In genomic region chr1:192726996-192727624, GRCm38 (mm10) we compare ENCODE assay signal across 8 mouse cellular contexts. TPM values are rescaled to one million over a fixed set of nuclear protein-coding genes. Genes with fewer than 3 reads are reported as not detected.
DNase-seq lines count a peak whose midpoint lies in the region; ATAC-seq and TF ChIP-seq lines count a peak whose summit lies in the region.

No protein-coding gene starts in this region.

- ATAC-seq in liver, embryonic 13.5 days (ENCODE audit: low read depth), result no peak
- peak; percentile 82 for ATAC-seq in neural tube, embryonic 12.5 days (ENCODE audit: low FRiP score, low read depth)

- no peaks in the 10 kb centered on the region for H3K79me2 ChIP-seq in C2C12 (ENCODE audit: control insufficient read depth, insufficient read depth)
- no peaks in the 10 kb centered on the region for H3K79me2 ChIP-seq in heart, adult 2 months (replicated peaks; ENCODE audit: control insufficient read depth, insufficient read depth, low read length)

- no peaks in the 10 kb centered on the region for H3K9me3 ChIP-seq in liver, embryonic 13.5 days (replicated peaks)
- no peaks in the 10 kb centered on the region for H3K9me3 ChIP-seq in neural tube, embryonic 12.5 days

- no peak overlapping the region for H3K4me2 ChIP-seq in liver, embryonic 13.5 days
- no peak overlapping the region for H3K4me2 ChIP-seq in neural tube, embryonic 12.5 days (replicated peaks)

- TF ChIP-seq CTCF in C2C12 (IDR thresholded peaks at IDR 0.05; ENCODE audit: control insufficient read depth, insufficient read depth, insufficient read length), result peak; percentile 81
- no peak; the same call in 1 of the 2 replicates for TF ChIP-seq CTCF in heart, adult 2 months (IDR thresholded peaks at IDR 0.05)

- TF ChIP-seq POLR2A in heart, adult 2 months (IDR thresholded peaks at IDR 0.05; ENCODE audit: insufficient read depth, low read depth, low read length), result no peak

- no peaks in the 10 kb centered on the region for H3K4me1 ChIP-seq in heart, adult 2 months (ENCODE audit: control insufficient read depth, insufficient read depth, low read length)
- H3K4me1 ChIP-seq in liver, embryonic 13.5 days (replicated peaks), result no peaks in the 10 kb centered on the region
- no peaks in the 10 kb centered on the region for H3K4me1 ChIP-seq in neural tube, embryonic 12.5 days

- TF ChIP-seq EP300 in heart, adult 2 months (IDR thresholded peaks at IDR 0.05; ENCODE audit: insufficient read depth, low read depth, low read length), result peak; percentile 61; the same call in 1 of the 2 replicates

- no peaks in the 10 kb centered on the region for H3K79me3 ChIP-seq in C2C12 (ENCODE audit: low read depth)

- intact Hi-C loops in heart, adult 2 months (cut with DNase I), result loop anchor here (1.0 to 2.0 kb wide), 2 partner anchors 58 to 185 kb away; no protein-coding TSS in a partner anchor

- H3K9ac ChIP-seq in heart, adult 2 months (ENCODE audit: low read depth, low read length), result no peak overlapping the region
- no peak overlapping the region for H3K9ac ChIP-seq in liver, embryonic 13.5 days
- H3K9ac ChIP-seq in neural tube, embryonic 12.5 days, result no peak overlapping the region

- H3ac ChIP-seq in C2C12 (ENCODE audit: control insufficient read depth, insufficient read length, low read depth), result no peak overlapping the region

- WGBS in heart, adult 2 months, result 56% methylated on average over 11 of the region's 11 CpGs
- WGBS in liver, embryonic 13.5 days (ENCODE audit: insufficient replicate concordance), result 49% methylated on average over 11 of the region's 11 CpGs
- 53% methylated on average over 11 of the region's 11 CpGs for WGBS in neural tube, embryonic 12.5 days

- H3K36me3 ChIP-seq in C2C12 (ENCODE audit: control insufficient read depth, insufficient read depth), result no peaks in the 10 kb centered on the region
- H3K36me3 ChIP-seq in heart, adult 2 months (ENCODE audit: control insufficient read depth, insufficient read depth, low read length), result no peaks in the 10 kb centered on the region
- H3K36me3 ChIP-seq in liver, embryonic 13.5 days, result no peaks in the 10 kb centered on the region
- no peaks in the 10 kb centered on the region for H3K36me3 ChIP-seq in neural tube, embryonic 12.5 days

- no peaks in the 10 kb centered on the region for H3K27me3 ChIP-seq in C2C12 (ENCODE audit: control insufficient read depth, insufficient read depth, insufficient read length)
- H3K27me3 ChIP-seq in heart, adult 2 months (ENCODE audit: control insufficient read depth, insufficient read depth, low read length), result no peaks in the 10 kb centered on the region
- no peaks in the 10 kb centered on the region for H3K27me3 ChIP-seq in liver, embryonic 13.5 days
- H3K27me3 ChIP-seq in neural tube, embryonic 12.5 days (replicated peaks), result no peaks in the 10 kb centered on the region

- no peak overlapping the region for H3K27ac ChIP-seq in heart, adult 2 months
- no peak overlapping the region for H3K27ac ChIP-seq in liver, embryonic 13.5 days
- no peak overlapping the region for H3K27ac ChIP-seq in neural tube, embryonic 12.5 days

- DNase-seq in adrenal gland, adult 2 months, result peak; percentile 68
- peak; percentile 71 for DNase-seq in embryo, embryonic 11 days
- peak; percentile 59 to 76 for DNase-seq in heart, adult 2 months
- peak; percentile 17 to 20 for DNase-seq in kidney, adult 8-10 months
- peak; percentile 26 for DNase-seq in liver, embryonic 13.5 days
- peak; percentile 49 for DNase-seq in testis, postnatal 14 days (ENCODE audit: low spot score)

- no peak overlapping the region for H3K4me3 ChIP-seq in C2C12 (ENCODE audit: insufficient read depth, poor library complexity, severe bottlenecking)
- H3K4me3 ChIP-seq in heart, adult 2 months, result no peak overlapping the region
- no peak overlapping the region for H3K4me3 ChIP-seq in liver, embryonic 13.5 days (replicated peaks)
- H3K4me3 ChIP-seq in neural tube, embryonic 12.5 days, result no peak overlapping the region

TF ChIP-seq in C2C12, 6 proteins besides CTCF, POLR2A, EP300 and RAD21:
- TF ChIP-seq USF1 (IDR thresholded peaks at IDR 0.05; ENCODE audit: low read depth) (no peak), FOSL1 (IDR thresholded peaks at IDR 0.05; ENCODE audit: insufficient read depth, low read length, poor library complexity, severe bottlenecking) (no peak), MYOG (IDR thresholded peaks at IDR 0.05; ENCODE audit: control insufficient read depth, extremely low read depth, insufficient read length) (no peak), MAX (IDR thresholded peaks at IDR 0.05) (no peak), CEBPB (IDR thresholded peaks at IDR 0.05; ENCODE audit: low read depth) (no peak), MYOD1 (IDR thresholded peaks at IDR 0.05; ENCODE audit: control insufficient read depth, insufficient read length, low read depth) (no peak)
TF ChIP-seq in C2C12: peak in this region for 0.

RNA-seq across cellular contexts. Expression of gene Hhat, which starts 43.9 kb away (rescaled TPM):
- 3.9 TPM for polyA plus RNA-seq in C2C12 (2012; fragmentation: generic; extraction: Trizol)
- total RNA-seq in adrenal gland, adult 2 months (2021), result 1 to 10 TPM; 4.9 to 5.6 TPM
- polyA plus RNA-seq in adrenal gland, adult 2 months (2012; rRNA removed), result 12.8 and 15.1 TPM in 2 replicates
- 1 to 10 TPM; 1.6 to 2.1 TPM for total RNA-seq in heart, adult 2 months (2021)
- polyA plus RNA-seq in heart, adult 2 months (2012; rRNA removed), result 2.8 and 3.5 TPM in 2 replicates
- 1.5 and 1.8 TPM in 2 replicates for polyA plus RNA-seq in liver, embryonic 13.5 days (2015; fragmentation: Nextera tagmentation; extraction: Ambion mirVana)
- 7.0 and 7.2 TPM in 2 replicates for polyA plus RNA-seq in neural tube, embryonic 12.5 days (2016; fragmentation: Nextera tagmentation; extraction: Ambion mirVana)

Comparison
In these comparisons a context has a peak if more than half of its experiments do, and no peak if none do; other contexts are left out.
1. DNase-seq: peak in every context shown above with its lines; median percentile 71 in embryo, embryonic 11 days; 68 in adrenal gland, adult 2 months; 68 in heart, adult 2 months; 49 in testis, postnatal 14 days; 26 in liver, embryonic 13.5 days; 18 in kidney, adult 8-10 months.